Mouse (Mus musculus) layer of hippocampus, adult 2 months (tissue): ENCODE measurements around the gene Gigyf2. TPM values are rescaled to one million over a fixed set of nuclear protein-coding genes. Genes with fewer than 3 reads are reported as not detected.

Experiments used
- DNase-seq, 2 experiments: peaks; one replicate each; pipeline ENCODE4 v3.0.0; 2022; ENCODE audit warnings: low spot score in 2 of 2
- H3K27ac ChIP-seq: fragments of 200-600 bp; 2 replicates; pipeline ENCODE4 v1.8.1; 2022
- H3K4me3 ChIP-seq: fragments of 200-600 bp; 2 replicates; pipeline ENCODE4 v1.8.1; 2022; ENCODE audit warnings: mild to moderate bottlenecking
- CTCF ChIP-seq: fragments of 200-600 bp; conservative IDR thresholded peaks from 2 replicates; pipeline ENCODE4 v1.8.1; 2022; ENCODE audit warnings: antibody characterized with exemption, mild to moderate bottlenecking, moderate library complexity
- total RNA-seq, 2 experiments: library from RNA; stranded (reverse); gene quantifications; 2 replicates each; pipeline ENCODE4 v1.2.3; 2021

Gene Gigyf2
- total RNA-seq, 2 experiments from 2014 or later = 144 to 148 TPM

DNA sequence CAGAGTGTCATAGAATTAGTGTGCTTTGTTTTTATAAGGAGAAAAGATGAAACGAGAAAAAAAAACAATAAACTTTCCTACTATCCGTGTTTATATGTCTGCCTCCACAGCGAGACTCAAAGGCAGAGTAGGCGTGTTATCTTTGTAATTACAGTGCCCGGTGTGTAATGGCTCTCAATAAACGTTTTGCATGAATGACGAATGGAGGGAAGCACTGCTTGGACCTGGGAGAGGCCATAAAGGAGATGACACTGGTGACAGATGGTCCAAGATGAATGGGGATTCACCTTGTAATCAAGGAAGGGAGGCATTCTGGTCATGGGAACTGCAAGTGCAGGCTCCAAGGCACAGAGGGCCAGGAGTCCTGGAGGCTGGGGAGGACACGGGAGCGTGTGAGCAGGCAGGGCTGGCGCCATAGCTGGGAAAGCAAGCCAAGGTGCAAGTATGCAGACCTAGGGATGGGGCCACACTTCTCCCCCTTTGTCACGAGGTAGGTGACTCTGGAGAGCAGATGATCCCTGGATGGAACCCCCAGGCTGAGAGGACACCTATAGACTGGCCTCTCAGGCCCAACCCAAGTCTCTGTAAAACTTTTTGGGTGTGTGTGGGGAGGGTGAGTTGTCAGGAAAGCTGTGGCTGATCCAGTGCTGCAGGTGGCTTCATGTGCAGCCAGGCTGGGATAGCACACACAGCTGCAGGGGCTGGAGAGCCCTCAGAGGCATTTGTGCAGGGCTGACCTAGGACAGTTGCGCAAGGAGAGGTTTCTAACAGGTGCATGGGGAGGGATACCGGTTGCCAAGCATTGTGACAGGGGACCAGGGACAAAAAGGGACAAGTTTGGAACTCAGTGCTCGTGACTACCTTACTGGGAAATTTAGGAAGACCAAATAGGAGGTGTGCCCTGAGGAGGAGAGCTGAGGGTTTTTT is 26.2 kb upstream of the Gigyf2 start:
- no peak overlapping the region for H3K4me3 ChIP-seq
- DNase-seq = no peak
- TF ChIP-seq CTCF = no peak

DNA sequence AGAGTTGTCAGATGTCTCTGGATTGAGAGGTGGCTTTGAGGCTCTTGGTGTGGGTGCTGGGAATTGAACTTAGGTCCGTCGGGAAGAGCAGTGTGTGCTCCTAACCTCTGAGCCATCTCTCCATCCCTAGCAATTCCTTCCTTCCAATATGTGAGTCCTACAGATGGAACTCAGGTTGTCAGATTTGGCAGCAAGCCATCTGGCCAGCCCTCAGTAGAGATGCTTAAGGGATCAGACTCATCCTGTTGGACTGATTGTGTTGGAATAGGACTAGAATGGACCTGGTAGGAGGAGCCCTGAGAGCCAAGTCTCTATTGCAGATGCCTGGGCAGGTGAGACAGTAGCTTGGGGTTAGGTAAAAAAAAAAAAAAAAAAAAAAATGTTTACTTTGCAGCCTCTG is 24.8 kb upstream of the Gigyf2 start:
- TF ChIP-seq CTCF = no peak
- Histone ChIP-seq H3K27ac (no peak overlapping the region), H3K4me3 (no peak overlapping the region)
- no peak for DNase-seq

More for the DNA sequence above, 26.2 kb upstream of the Gigyf2 start:
- H3K27ac ChIP-seq = no peak overlapping the region

DNA sequence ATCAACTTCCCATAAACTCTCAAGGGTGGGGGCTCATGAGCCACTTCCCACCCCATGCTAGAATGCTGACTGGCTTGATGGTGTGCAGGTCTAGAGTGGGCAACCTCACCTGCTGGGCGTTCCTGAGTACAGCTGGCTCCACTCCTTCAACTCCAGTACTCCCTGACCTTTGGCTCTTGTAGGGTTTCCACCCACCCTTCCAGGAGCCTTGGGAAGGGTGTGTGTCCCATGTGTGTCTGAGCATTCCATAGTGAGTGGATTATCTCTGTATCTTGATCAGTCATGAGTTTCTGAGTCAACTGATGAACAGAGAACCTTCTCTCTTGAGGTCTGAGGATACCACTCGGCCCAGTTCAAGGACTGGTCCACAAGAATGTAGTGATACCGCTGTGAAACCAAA is 17.8 kb upstream of the Gigyf2 start:
- no peak for TF ChIP-seq CTCF
- DNase-seq = no peak

DNA sequence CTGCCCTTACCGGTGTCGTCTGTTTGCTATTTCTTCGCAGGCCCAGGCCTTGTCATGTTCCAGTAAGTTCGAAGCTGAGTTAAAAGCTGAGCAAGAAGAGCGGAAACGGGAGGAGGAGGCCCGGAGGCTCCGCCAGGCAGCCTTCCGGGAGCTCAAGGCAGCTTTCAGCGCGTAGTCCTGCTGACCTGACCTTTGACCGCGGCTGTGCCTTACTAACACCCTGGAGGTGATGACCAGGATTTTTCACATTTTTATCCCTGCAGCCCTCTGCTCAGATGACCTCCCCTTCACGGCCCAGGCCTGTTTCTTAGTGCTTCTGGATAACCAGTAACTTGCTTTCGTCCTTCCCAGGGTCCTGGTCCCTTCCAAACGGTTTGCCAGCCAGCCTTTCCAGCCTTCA is 17.2 kb upstream of the Gigyf2 start:
- DNase-seq = no peak
- no peak overlapping the region for H3K4me3 ChIP-seq
- TF ChIP-seq CTCF = no peak

More for the DNA sequence above, 17.8 kb upstream of the Gigyf2 start:
- Histone ChIP-seq H3K27ac (no peak overlapping the region), H3K4me3 (no peak overlapping the region)

DNA sequence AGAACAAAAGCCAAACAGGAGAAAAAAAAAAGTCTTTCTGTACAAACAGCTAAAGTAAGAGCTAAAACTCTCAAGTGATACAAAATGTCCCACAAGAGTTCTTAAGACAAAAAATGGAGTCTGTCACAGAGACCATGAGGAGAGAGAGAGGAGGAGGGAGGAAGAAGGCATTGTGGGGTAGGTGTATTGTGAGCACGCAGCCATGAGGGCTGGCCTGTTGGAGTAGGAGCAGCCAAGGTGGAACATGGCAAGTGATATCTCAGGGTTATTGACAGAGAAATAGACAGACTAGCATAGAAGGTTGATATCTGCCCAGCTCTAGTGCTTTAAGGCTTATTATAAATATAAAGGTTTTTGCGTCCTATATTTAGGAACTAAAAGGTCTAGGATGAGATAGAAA is 14.1 kb upstream of the Gigyf2 start:
- no peak for DNase-seq
- H3K4me3 ChIP-seq = no peak overlapping the region
- H3K27ac ChIP-seq = no peak overlapping the region
- TF ChIP-seq CTCF = no peak

More for the DNA sequence above, 17.2 kb upstream of the Gigyf2 start:
- no peak overlapping the region for H3K27ac ChIP-seq

DNA sequence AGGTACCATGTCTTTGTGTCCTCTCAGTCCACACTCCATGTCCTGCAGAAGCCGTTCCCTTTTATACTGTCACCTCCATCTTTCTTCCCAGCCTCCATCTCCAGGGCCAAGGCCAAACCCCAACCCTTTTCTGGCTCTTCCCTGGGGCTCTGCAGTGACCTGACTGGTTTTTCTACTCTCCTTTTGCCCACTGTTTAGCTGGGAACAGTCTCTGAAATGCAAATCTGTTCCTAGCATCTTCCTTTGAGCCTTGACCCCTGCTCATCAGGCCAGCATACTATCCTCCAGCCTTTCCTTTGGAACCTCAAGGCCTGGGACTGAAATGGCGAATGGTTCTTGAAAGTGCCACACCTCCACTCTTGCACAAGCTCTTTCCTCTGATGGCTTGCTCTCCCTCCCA is 13.7 kb upstream of the Gigyf2 start:
- DNase-seq = no peak
- TF ChIP-seq CTCF = no peak

DNA sequence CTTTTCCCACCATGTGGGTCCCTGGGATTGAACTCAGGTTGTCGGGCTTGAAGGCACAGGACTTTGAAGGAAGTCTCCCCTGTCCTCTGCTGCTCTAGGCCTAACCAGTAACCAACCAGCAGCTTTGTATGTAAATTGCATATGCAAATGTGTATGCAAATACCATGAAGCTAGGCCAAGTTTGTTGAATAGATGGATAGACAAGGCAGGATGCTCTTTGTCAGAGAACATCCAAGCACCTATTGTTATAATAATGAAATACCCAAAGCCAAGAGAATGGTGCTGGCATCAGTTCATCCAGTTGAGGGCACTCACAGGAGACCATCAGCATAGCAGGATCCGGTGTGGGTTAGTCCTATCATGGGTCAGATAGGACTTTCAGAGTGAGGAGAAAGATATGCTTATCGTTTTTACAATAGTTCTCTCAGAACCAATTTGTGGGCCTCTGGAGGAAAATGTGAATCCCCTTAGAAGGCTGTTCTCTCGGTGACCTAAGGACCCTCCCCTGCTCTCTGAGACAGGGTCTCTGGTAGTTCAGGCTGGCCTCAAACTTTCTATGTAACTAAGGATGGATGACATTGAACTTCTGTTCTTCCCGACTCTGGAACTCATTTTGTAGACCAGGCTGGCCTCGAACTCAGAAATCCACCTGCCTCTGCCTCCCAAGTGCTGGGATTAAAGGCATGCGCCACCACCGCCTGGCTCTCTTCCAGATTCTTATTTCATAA is 12.8 kb upstream of the Gigyf2 start:
- no peak for TF ChIP-seq CTCF
- Histone ChIP-seq H3K27ac (no peak overlapping the region), H3K4me3 (no peak overlapping the region)
- no peak for DNase-seq

More for the DNA sequence above, 13.7 kb upstream of the Gigyf2 start:
- Histone ChIP-seq H3K4me3 (no peak overlapping the region), H3K27ac (no peak overlapping the region)

DNA sequence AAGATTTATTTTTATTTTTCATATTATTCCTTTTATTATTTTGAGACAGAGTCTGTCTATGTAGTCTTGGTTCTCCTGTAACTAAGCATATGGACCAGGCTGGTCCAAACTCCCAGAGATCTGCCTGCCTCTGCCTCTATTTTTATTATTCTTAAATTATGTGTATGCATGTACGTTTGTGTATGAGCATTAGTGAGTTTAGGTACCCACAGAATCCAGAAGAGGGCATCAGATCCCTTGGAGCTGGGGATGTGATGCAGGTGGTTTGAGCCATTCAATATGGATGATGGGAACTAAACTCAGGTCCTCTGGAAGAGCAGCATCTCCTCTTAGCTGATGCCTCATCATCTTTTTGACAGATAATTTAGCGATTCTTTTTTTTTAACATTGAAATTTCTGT is 11.4 kb upstream of the Gigyf2 start:
- Histone ChIP-seq H3K27ac (no peak overlapping the region), H3K4me3 (no peak overlapping the region)
- no peak for TF ChIP-seq CTCF
- no peak for DNase-seq

DNA sequence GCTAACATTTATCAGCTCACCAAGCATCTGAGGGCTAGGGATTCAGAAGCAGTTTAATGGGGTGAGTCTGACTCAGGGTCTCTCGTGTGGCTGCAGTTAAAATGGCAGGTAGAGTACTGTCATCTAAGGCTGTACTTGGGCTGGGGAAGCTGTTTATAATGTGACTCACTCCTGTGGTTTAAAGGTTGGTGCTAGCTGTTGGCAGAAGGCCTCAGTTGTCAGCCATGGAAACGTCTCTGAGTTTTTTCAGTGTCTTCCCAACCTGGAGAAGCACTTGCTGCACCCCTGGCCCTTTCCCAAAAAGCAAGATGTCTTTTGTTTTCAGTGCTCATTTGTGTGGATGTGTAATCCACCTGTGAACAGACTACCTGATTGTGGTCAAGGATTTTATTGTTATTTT is 10.9 kb upstream of the Gigyf2 start:
- DNase-seq = no peak
- no peak overlapping the region for H3K4me3 ChIP-seq
- no peak overlapping the region for H3K27ac ChIP-seq
- no peak for TF ChIP-seq CTCF

DNA sequence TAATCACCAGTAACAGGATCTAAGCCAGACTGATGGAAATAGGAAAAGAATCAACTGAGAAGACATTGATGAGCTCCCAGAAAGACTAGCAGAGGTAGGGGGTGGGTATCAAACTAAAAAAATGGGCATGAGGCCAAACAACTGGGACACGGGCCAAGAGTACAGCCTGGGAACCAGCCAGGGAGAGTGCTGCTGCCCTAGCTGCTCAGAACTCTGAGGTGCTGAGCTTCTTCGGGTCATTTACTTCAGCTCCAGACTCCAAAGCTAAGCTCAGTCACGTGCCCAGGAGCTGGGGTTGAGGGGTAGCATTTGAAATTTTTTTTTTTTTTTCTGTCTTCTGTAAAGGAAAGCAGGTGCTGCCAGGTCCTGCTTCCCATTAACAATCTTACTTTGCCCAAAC is 10.1 kb upstream of the Gigyf2 start:
- H3K4me3 ChIP-seq = no peak overlapping the region
- H3K27ac ChIP-seq = no peak overlapping the region
- peak; percentile 23 to 36 for DNase-seq
- no peak for TF ChIP-seq CTCF

DNA sequence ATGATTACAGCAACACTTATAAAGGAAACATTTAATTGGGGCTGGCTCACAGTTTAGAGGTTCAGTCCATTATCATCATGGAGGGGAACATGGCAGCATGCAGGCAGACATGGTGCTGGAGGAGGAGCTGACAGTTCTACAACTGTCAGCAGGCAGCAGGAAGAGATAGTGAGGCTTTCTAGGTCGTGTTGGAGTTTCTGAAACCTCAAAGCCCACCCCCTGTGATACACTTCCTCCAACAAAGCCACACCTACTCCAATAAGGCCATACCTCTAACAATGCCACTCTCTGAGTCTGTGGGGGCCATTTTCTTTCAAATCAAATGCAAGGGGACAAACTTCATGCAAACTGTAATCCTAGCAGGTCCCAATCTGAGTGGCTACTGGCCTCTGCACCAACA is 5.7 kb upstream of the Gigyf2 start:
- no peak for TF ChIP-seq CTCF
- no peak overlapping the region for H3K4me3 ChIP-seq
- no peak for DNase-seq
- no peak overlapping the region for H3K27ac ChIP-seq

DNA sequence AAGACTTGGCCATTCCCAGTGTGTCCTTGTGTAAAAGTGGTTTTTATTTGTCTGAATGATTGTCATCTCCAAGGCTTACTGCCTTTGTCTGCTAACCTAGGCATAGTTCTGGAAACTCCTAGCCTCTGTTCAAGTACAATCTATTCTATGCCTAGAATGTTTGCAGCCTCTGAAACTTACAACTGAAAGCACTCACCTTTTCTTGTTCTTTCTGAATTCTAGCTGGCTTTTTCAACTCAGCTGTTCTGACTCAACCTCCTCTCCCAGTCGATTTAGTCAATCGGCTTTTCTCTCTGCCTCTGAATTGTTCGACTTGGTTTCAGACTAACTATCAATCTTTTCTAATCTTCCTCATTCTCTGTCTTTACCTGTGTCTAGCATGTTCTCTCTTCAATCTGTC is 4.0 kb upstream of the Gigyf2 start:
- no peak for TF ChIP-seq CTCF
- H3K4me3 ChIP-seq = no peak overlapping the region
- DNase-seq = no peak
- H3K27ac ChIP-seq = no peak overlapping the region

DNA sequence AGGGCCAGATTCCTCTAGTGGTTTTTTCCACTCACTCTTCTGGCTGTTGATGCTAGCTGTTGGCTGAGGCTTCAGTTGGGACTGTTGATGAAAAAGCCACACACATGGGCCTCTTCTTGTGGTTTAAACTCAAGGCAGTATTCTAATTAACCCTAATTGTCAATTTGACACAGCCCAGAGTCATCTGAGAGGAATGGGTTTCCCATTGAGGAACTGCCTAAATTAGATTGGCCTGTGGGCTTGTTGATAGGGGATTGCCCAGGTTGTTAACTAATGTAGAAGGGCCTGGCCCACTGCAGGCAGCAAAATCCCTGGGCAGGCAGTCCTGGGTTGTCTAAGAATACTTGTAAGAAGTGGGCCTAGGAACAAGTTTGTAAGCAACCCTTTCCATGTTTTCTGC is 2.1 kb upstream of the Gigyf2 start:
- DNase-seq = no peak
- no peak for TF ChIP-seq CTCF
- no peak overlapping the region for H3K27ac ChIP-seq
- H3K4me3 ChIP-seq = no peak overlapping the region
